ENCODE assay signal across 25 mouse cellular contexts in genomic region chr2:104371606-104372130, GRCm38 (mm10). TPM values are rescaled to one million over a fixed set of nuclear protein-coding genes. Genes with fewer than 3 reads are reported as not detected.
"Had no signal": no experiment of that assay in that cellular context is flagged by ENCODE, and none has a peak within 500 bp of the region (broad histone marks: within the 10 kb centered on the region; RNA-seq: fewer than 3 reads in every experiment).

No protein-coding gene starts in this region.

- H3K36me3 ChIP-seq: heart, embryonic 13.5 days; heart, embryonic 15.5 days; hindbrain, embryonic 13.5 days; hindbrain, embryonic 15.5 days; limb, embryonic 12.5 days; liver, embryonic 13.5 days; liver, embryonic 15.5 days had no signal

- H3K4me3 ChIP-seq: heart, adult 2 months; heart, embryonic 13.5 days; heart, embryonic 15.5 days; hindbrain, embryonic 13.5 days; hindbrain, embryonic 15.5 days; limb, embryonic 12.5 days; liver, embryonic 13.5 days; liver, embryonic 15.5 days had no signal

- H3K9me3 ChIP-seq: heart, embryonic 13.5 days; heart, embryonic 15.5 days; hindbrain, embryonic 13.5 days; hindbrain, embryonic 15.5 days; limb, embryonic 12.5 days; liver, embryonic 13.5 days; liver, embryonic 15.5 days had no signal

- H3K27me3 ChIP-seq: heart, embryonic 13.5 days; heart, embryonic 15.5 days; hindbrain, embryonic 13.5 days; hindbrain, embryonic 15.5 days; liver, embryonic 13.5 days; liver, embryonic 15.5 days had no signal

- H3K4me1 ChIP-seq: heart, embryonic 15.5 days; limb, embryonic 12.5 days; liver, embryonic 13.5 days; liver, embryonic 15.5 days had no signal

- DNase-seq: gastrocnemius, postnatal 14 days; gastrocnemius, postnatal 36 days; heart, adult 11 months; heart, adult 2 months; heart, postnatal 14 days; heart, postnatal 36 days; kidney, adult 11 months; kidney, adult 8-10 months; kidney, postnatal 14 days; kidney, postnatal 36 days; layer of hippocampus, adult 9-11 months; layer of hippocampus, postnatal 36 days; left cerebral cortex, postnatal 4 days; liver; liver, embryonic 13.5 days had no signal

- H3K27ac ChIP-seq: heart, adult 2 months; heart, embryonic 13.5 days; heart, embryonic 15.5 days; hindbrain, embryonic 13.5 days; hindbrain, embryonic 15.5 days; hindbrain, postnatal 0 days; limb, embryonic 12.5 days; liver, embryonic 13.5 days; liver, embryonic 15.5 days had no signal

- ATAC-seq: hindbrain, postnatal 0 days; intestine, embryonic 16.5 days had no signal

RNA-seq across cellular contexts. Expression of gene D430041D05Rik, which starts 39.1 kb away (rescaled TPM):
- total RNA-seq: hematopoietic stem cell, adult 5-6 weeks had no signal
- polyA plus RNA-seq: large intestine, adult 2 months; liver, embryonic 15.5 days had no signal
